8 mouse cellular contexts compared by ENCODE assay signal in the genomic region with DNA sequence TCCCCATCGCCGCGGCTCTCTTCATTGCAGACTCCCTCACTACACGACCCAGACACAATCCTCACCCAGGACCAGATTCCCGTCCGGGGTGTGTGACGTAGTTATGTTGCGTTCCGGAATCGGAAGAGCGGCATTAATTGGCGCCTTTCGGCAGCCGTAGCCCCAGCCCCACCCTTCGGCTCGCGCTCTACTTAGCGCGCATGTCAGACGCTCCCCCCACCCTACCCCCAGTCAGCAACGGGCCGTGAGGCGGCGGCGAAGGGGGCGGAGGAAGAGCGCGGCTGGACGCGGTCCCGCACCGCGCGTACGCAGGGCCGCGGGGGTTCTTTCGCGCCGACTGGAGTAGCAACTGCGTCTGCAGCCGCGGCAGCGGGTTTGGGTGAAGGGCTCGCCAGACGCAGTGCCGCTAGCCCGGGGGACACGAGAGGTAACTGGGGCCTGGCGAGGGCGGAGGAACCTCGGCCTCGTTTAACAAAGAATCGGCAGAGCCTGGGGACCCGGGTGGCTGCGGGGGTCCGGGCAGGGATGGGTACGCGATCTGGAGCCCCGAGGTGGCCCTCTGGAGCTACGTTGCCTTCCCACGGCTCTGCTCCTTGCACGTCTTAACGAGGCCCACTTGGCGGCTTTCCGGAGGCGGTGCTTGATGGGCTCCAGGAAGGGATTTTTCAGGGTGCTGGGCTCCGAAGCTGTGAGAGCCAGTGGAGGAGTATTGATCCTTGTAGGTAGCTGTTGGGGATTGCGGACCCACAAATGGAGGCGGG. TPM values are rescaled to one million over a fixed set of nuclear protein-coding genes. Genes with fewer than 3 reads are reported as not detected.
DNase-seq lines count a peak whose midpoint lies in the region; ATAC-seq and TF ChIP-seq lines count a peak whose summit lies in the region.

Gene Ddx42, plus strand, starts transcription at position 197 of the 761 bp plus-strand sequence.

- no peak for TF ChIP-seq RAD21 in MEL (IDR thresholded peaks at IDR 0.05; ENCODE audit: low read depth, low read length)

- peak within 1 kb of the TSS; percentile 91 for H3K9ac ChIP-seq in MEL (ENCODE audit: control insufficient read depth, low read depth, low read length, poor library complexity, severe bottlenecking)
- H3K9ac ChIP-seq in forebrain, postnatal 0 days, result peak within 1 kb of the TSS; percentile 99
- H3K9ac ChIP-seq in lung, embryonic 15.5 days, result peak within 1 kb of the TSS; percentile 99

- H3K4me2 ChIP-seq in forebrain, postnatal 0 days (ENCODE audit: low read depth), result peak within 1 kb of the TSS; percentile 65
- H3K4me2 ChIP-seq in lung, embryonic 15.5 days, result peak within 1 kb of the TSS; percentile 62

- H3K4me1 ChIP-seq in MEL (ENCODE audit: control insufficient read depth in 1 of 2, insufficient read depth in 2 of 2, low read length in 2 of 2), result peaks cover 0 to 19% of the 10 kb centered on the region in 2 experiments; a peak in 3 of 4 replicates
- no peaks in the 10 kb centered on the region; the same call in 1 of the 2 replicates for H3K4me1 ChIP-seq in cerebellum, adult 2 months (ENCODE audit: control insufficient read depth, insufficient read depth, low read length)
- peaks cover 16% of the 10 kb centered on the region for H3K4me1 ChIP-seq in forebrain, postnatal 0 days (ENCODE audit: insufficient read depth)
- H3K4me1 ChIP-seq in lung, embryonic 15.5 days, result peaks cover 25% of the 10 kb centered on the region

- H3K9me3 ChIP-seq in MEL (replicated peaks; ENCODE audit: insufficient read depth, low read length), result no peaks in the 10 kb centered on the region
- H3K9me3 ChIP-seq in forebrain, postnatal 0 days (ENCODE audit: low read length), result no peaks in the 10 kb centered on the region
- H3K9me3 ChIP-seq in lung, embryonic 15.5 days, result no peaks in the 10 kb centered on the region

- no peaks in the 10 kb centered on the region for H3K27me3 ChIP-seq in MEL (ENCODE audit: control insufficient read depth in 1 of 2, insufficient read depth in 2 of 2, low read length in 2 of 2)
- no peaks in the 10 kb centered on the region for H3K27me3 ChIP-seq in cerebellum, adult 2 months (ENCODE audit: control insufficient read depth, insufficient read depth, low read length)
- H3K27me3 ChIP-seq in forebrain, postnatal 0 days (ENCODE audit: insufficient read depth, low read length), result no peaks in the 10 kb centered on the region
- H3K27me3 ChIP-seq in lung, embryonic 15.5 days, result no peaks in the 10 kb centered on the region

- H3K27ac ChIP-seq in MEL (ENCODE audit: control insufficient read depth, low read depth, low read length), result peak within 1 kb of the TSS; percentile 95
- peak within 1 kb of the TSS; percentile 89 for H3K27ac ChIP-seq in cerebellum, adult 2 months (ENCODE audit: insufficient read depth, low read length)
- peak within 1 kb of the TSS; percentile 97 for H3K27ac ChIP-seq in forebrain, postnatal 0 days (ENCODE audit: low read depth, low read length)
- H3K27ac ChIP-seq in lung, embryonic 15.5 days, result peak within 1 kb of the TSS; percentile 99

- TF ChIP-seq EP300 in MEL (IDR thresholded peaks at IDR 0.05; ENCODE audit: low read depth in 1 of 2, low read length in 2 of 2), result peak in 1 of 2 experiments; percentile 27; a peak in 1 of 4 replicates

- ATAC-seq in forebrain, postnatal 0 days, result peak; percentile 94
- ATAC-seq in lung, embryonic 15.5 days (ENCODE audit: borderline replicate concordance, extremely low read depth, low FRiP score, low TSS enrichment), result peak; percentile 95

- H3K4me3 ChIP-seq in MEL (ENCODE audit: control insufficient read depth in 1 of 2, insufficient read depth in 1 of 2, low read depth in 2 of 2, low read length in 2 of 2), result peak within 1 kb of the TSS; percentile 86 to 92
- H3K4me3 ChIP-seq in cerebellum, adult 2 months (replicated peaks; ENCODE audit: insufficient read depth, low read depth, low read length), result peak within 1 kb of the TSS; percentile 85
- peak within 1 kb of the TSS; percentile 92 for H3K4me3 ChIP-seq in forebrain, postnatal 0 days (ENCODE audit: low read depth, low read length)
- peak within 1 kb of the TSS; percentile 99 for H3K4me3 ChIP-seq in lung, embryonic 15.5 days

- peaks cover 68% of the 10 kb centered on the region for H3K79me2 ChIP-seq in MEL (ENCODE audit: control insufficient read depth, insufficient read depth, low read length, poor library complexity)

- WGBS in cerebellum, adult 2 months, result under 1% methylated on average over 70 of the region's 70 CpGs
- WGBS in forebrain, postnatal 0 days, result 3% methylated on average over 70 of the region's 70 CpGs
- WGBS in lung, embryonic 15.5 days, result under 1% methylated on average over 70 of the region's 70 CpGs

- no peak for TF ChIP-seq CTCF in MEL (IDR thresholded peaks at IDR 0.05 in 2 of 3, conservative IDR thresholded peaks at IDR 0.05 in 1 of 3; ENCODE audit: control insufficient read depth in 1 of 3, insufficient read depth in 1 of 3, low read depth in 2 of 3, low read length in 3 of 3, poor library complexity in 1 of 3, severe bottlenecking in 1 of 3)
- TF ChIP-seq CTCF in cerebellum, adult 2 months (IDR thresholded peaks at IDR 0.05; ENCODE audit: borderline replicate concordance, insufficient read depth, low read depth, low read length), result no peak
- no peak for TF ChIP-seq CTCF in forebrain, postnatal 0 days (IDR thresholded peaks at IDR 0.05; ENCODE audit: low read depth)

- peaks cover 12 to 32% of the 10 kb centered on the region in 2 experiments for H3K36me3 ChIP-seq in MEL (ENCODE audit: control insufficient read depth in 1 of 2, insufficient read depth in 2 of 2, low read length in 2 of 2)
- peaks cover 8% of the 10 kb centered on the region; the same call in 1 of the 2 replicates for H3K36me3 ChIP-seq in forebrain, postnatal 0 days (ENCODE audit: insufficient read depth)
- peaks cover 14% of the 10 kb centered on the region for H3K36me3 ChIP-seq in lung, embryonic 15.5 days

- peak; percentile 99 for DNase-seq in MEL (ENCODE audit: low read depth, low spot score)
- DNase-seq in cerebellum, adult 2 months, result peak; percentile 92 to 95
- DNase-seq in forebrain, postnatal 0 days, result peak; percentile 98
- peak; percentile 92 for DNase-seq in heart, postnatal 4 days
- DNase-seq in layer of hippocampus, adult 8-10 months (ENCODE audit: low spot score in 2 of 2), result peak; percentile 92
- DNase-seq in ovary, adult 18-20 months (ENCODE audit: low spot score), result peak; percentile 88
- DNase-seq in thymus, postnatal 0 days (ENCODE audit: low spot score), result peak; percentile 96

- peak; percentile 73 to 82 for TF ChIP-seq POLR2A in MEL (IDR thresholded peaks at IDR 0.05; ENCODE audit: control insufficient read depth in 1 of 2, insufficient read depth in 1 of 2, low read depth in 1 of 2, low read length in 2 of 2, poor library complexity in 1 of 2)
- TF ChIP-seq POLR2A in cerebellum, adult 2 months (IDR thresholded peaks at IDR 0.05; ENCODE audit: borderline replicate concordance, insufficient read depth, low read length), result peak; percentile 43; the same call in 1 of the 2 replicates

TF ChIP-seq in MEL, 35 proteins besides CTCF, POLR2A, EP300 and RAD21 (continues in another document):
- TF ChIP-seq RCOR1 (IDR thresholded peaks at IDR 0.05; ENCODE audit: low read depth, low read length) (no peak), CHD2 (IDR thresholded peaks at IDR 0.05; ENCODE audit: low read length) (no peak), TCF12 (IDR thresholded peaks at IDR 0.05; ENCODE audit: low read depth, low read length) (peak; percentile 39; the same call in 1 of the 2 replicates), ZNF384 (IDR thresholded peaks at IDR 0.05; ENCODE audit: low read depth, low read length) (no peak), SMC3 (IDR thresholded peaks at IDR 0.05; ENCODE audit: low read depth, low read length) (no peak), SIN3A (IDR thresholded peaks at IDR 0.05; ENCODE audit: low read length) (peak; percentile 86), POLR2AphosphoS2 (IDR thresholded peaks at IDR 0.05; ENCODE audit: low read length) (peak; percentile 42; the same call in 1 of the 2 replicates), USF2 (IDR thresholded peaks at IDR 0.05; ENCODE audit: borderline replicate concordance in 1 of 2, insufficient read depth in 1 of 2, low read depth in 1 of 2, low read length in 2 of 2) (no peak), TBP (IDR thresholded peaks at IDR 0.05; ENCODE audit: low read depth, low read length) (peak; percentile 76), GABPA (IDR thresholded peaks at IDR 0.05; ENCODE audit: low read depth, low read length) (no peak), ELF1 (IDR thresholded peaks at IDR 0.05; ENCODE audit: low read depth, low read length) (peak; percentile 92), NELFE (IDR thresholded peaks at IDR 0.05; ENCODE audit: low read depth, low read length) (peak; percentile 80), MAX (IDR thresholded peaks at IDR 0.05; ENCODE audit: low read length) (no peak), MXI1 (IDR thresholded peaks at IDR 0.05; ENCODE audit: low read depth, low read length) (peak; percentile 85), ETS1 (IDR thresholded peaks at IDR 0.05; ENCODE audit: low read depth, low read length) (peak; percentile 49), HCFC1 (IDR thresholded peaks at IDR 0.05; ENCODE audit: low read depth, low read length) (peak; percentile 83), MEF2A (IDR thresholded peaks at IDR 0.05; ENCODE audit: extremely low read depth, insufficient replicate concordance, low read depth, low read length, poor library complexity, severe bottlenecking) (no peak), JUND (IDR thresholded peaks at IDR 0.05; ENCODE audit: low read depth, low read length) (no peak), CHD1 (IDR thresholded peaks at IDR 0.05; ENCODE audit: low read depth, low read length) (peak; percentile 96), ZKSCAN1 (IDR thresholded peaks at IDR 0.05; ENCODE audit: low read depth, low read length) (no peak), MYB (IDR thresholded peaks at IDR 0.05; ENCODE audit: low read depth, low read length) (no peak), BHLHE40 (IDR thresholded peaks at IDR 0.05; ENCODE audit: borderline replicate concordance, low read depth, low read length) (no peak), TAL1 (IDR thresholded peaks at IDR 0.05; ENCODE audit: low read length) (no peak)

RNA-seq across cellular contexts. Expression of gene Ddx42, which starts in this region (rescaled TPM):
- 56.1 and 62.6 TPM in 2 replicates for total RNA-seq in MEL (2012; rRNA removed)
- 10 to 100 TPM in 1 of 2 experiments, not detected in 1; 57.7 TPM for polyA plus RNA-seq in MEL (2012; ENCODE audit: insufficient read depth in 1 of 2, insufficient read length in 2 of 2, low read depth in 1 of 2, low replicate concordance in 2 of 2, missing spikeins in 1 of 2)
- 45.4 and 45.6 TPM in 2 replicates for polyA plus RNA-seq in cerebellum, adult 2 months (2012; rRNA removed)
- total RNA-seq in forebrain, postnatal 0 days (2014; rRNA removed), result 58.8 and 76.3 TPM in 2 replicates
- 49.5 and 62.2 TPM in 2 replicates for polyA plus RNA-seq in forebrain, postnatal 0 days (2015; fragmentation: Nextera tagmentation; extraction: Ambion mirVana)
- 10 to 100 TPM; 42.8 to 44.2 TPM for total RNA-seq in heart, postnatal 4 days (2021)
- 10 to 100 TPM; 65.3 to 71.1 (median 69.4) TPM for total RNA-seq in layer of hippocampus, adult 8-10 months (2022)
- polyA plus RNA-seq in lung, embryonic 15.5 days (2015; fragmentation: Nextera tagmentation; extraction: Ambion mirVana), result 69.8 and 72.7 TPM in 2 replicates
- polyA plus RNA-seq in thymus, postnatal 0 days (2015; fragmentation: Nextera tagmentation; extraction: Ambion mirVana), result 58.3 and 67.8 TPM in 2 replicates

Comparison
In these comparisons a context has a peak if more than half of its experiments do, and no peak if none do; other contexts are left out.
1. Peak in every context shown above with its lines: DNase-seq, ATAC-seq, H3K4me3 ChIP-seq and H3K27ac ChIP-seq.